Mouse (Mus musculus) forebrain, postnatal 0 days (tissue): ENCODE results near the gene Btk. TPM values are rescaled to one million over a fixed set of nuclear protein-coding genes. Genes with fewer than 3 reads are reported as not detected.
A peak's percentile ranks its signal among the peaks of the same experiment; 100 is the strongest.

ENCODE experiments used
- ATAC-seq: fragments of 200-750 bp; cut with Nextera tagmentation; 2 replicates; pipeline ENCODE4 v1.8.0; 2017; ENCODE audit warnings: mild to moderate bottlenecking, moderate library complexity
- DNase-seq: peaks from one replicate; pipeline ENCODE4 v3.0.0-alpha.2; 2015
- H3K27ac ChIP-seq: fragments of 300-500 bp; sonication (generic); 2 replicates; pipeline ENCODE4 v1.5.1; 2014; ENCODE audit warnings: low read depth, mild to moderate bottlenecking, antibody characterized with exemption, low read length, moderate library complexity, mixed read lengths
- H3K27me3 ChIP-seq: fragments of 300-500 bp; sonication (generic); 2 replicates; pipeline ENCODE4 v1.6.1; 2014; ENCODE audit warnings: mild to moderate bottlenecking, low read length, mixed read lengths; ENCODE audit not compliant: insufficient read depth
- H3K36me3 ChIP-seq: fragments of 300-500 bp; sonication (generic); 2 replicates; pipeline ENCODE4 v1.6.1; 2014; ENCODE audit warnings: mild to moderate bottlenecking, moderate library complexity; ENCODE audit not compliant: insufficient read depth
- H3K4me1 ChIP-seq: fragments of 300-500 bp; sonication (generic); 2 replicates; pipeline ENCODE4 v1.6.1; 2014; ENCODE audit warnings: antibody characterized with exemption; ENCODE audit not compliant: insufficient read depth
- H3K4me2 ChIP-seq: fragments of 300-500 bp; sonication (generic); 2 replicates; pipeline ENCODE4 v1.6.1; 2014; ENCODE audit warnings: low read depth, mild to moderate bottlenecking, moderate library complexity
- H3K4me3 ChIP-seq: fragments of 300-500 bp; sonication (generic); 2 replicates; pipeline ENCODE4 v1.5.1; 2014; ENCODE audit warnings: low read depth, low read length, mixed read lengths
- H3K9ac ChIP-seq: fragments of 300-500 bp; sonication (generic); 2 replicates; pipeline ENCODE4 v1.6.1; 2014; ENCODE audit warnings: mild to moderate bottlenecking
- H3K9me3 ChIP-seq: fragments of 300-500 bp; sonication (generic); 2 replicates; pipeline ENCODE4 v1.6.1; 2016; ENCODE audit warnings: low read length
- CTCF ChIP-seq: sonication (generic); IDR thresholded peaks from 2 replicates; pipeline ENCODE4 v1.5.1; 2016; ENCODE audit warnings: antibody characterized with exemption, control low read depth, low read depth
- WGBS: fragments of 180-500 bp; shearing (Covaris S2); extraction: QIAGEN DNeasy Blood & Tissue Kit; methylation state at CpG from one replicate; pipeline ENCODE4 v1.1.7; 2014; 5-methylcytosine and 5-hydroxymethylcytosine counted together
- polyA plus RNA-seq: library from polyadenylated mRNA; unstranded; fragments of >200 nt; fragmentation: Nextera tagmentation; extraction: Ambion mirVana; gene quantifications from 2 replicates; pipeline ENCODE4 v1.2.1, GENCODE M21; 2015
- total RNA-seq: library from RNA; depleted of rRNA; stranded (reverse); fragments of >200 nt; gene quantifications from 2 replicates; pipeline ENCODE4 v1.2.3, GENCODE M21; 2014

Btk gene
- total and polyA plus RNA-seq, 2 experiments from 2014 or later, result 0.59 to 1.2 TPM

DNA sequence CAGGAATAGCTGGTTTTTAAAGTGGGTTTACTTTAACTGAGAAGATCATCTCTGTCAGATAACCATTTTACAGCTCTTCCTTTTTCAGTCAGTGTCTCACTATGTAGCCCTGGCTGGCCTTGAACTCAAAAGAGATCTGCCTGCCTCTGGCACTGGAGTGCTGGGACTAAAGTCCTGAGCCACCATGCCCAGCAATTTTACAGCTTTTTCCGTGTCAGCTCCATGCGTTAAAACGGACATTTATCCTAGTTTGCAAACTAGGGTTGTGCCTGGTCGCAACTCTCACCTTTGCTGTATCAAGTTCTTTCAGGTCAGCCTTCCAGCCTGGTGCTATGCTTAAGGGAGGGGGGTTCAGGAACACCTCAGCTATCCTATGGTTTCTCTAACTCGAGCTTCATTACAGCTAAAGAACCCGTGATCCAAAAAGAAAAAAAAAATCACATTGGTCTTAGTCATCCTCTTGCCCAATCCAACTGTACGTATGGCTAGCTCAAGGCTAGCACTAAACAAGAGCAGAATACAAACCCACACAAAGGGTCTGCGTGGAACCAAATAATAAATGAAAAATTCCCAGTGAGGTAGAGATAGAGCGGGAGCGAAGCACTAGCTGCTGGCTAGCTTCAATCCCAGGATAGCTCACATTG is 16.7 kb upstream of the Btk start:
- no peaks in the 10 kb centered on the region for H3K36me3 ChIP-seq
- WGBS, result 39% methylated on average over 10 of the region's 10 CpGs
- H3K27me3 ChIP-seq, result no peaks in the 10 kb centered on the region
- peak overlapping the region; percentile 56 for H3K4me3 ChIP-seq
- TF ChIP-seq CTCF, result no peak
- ATAC-seq (no peak), DNase-seq (no peak)
- H3K4me2 ChIP-seq, result peak overlapping the region; percentile 48
- H3K9ac ChIP-seq, result peak overlapping the region; percentile 50
- H3K9me3 ChIP-seq, result no peaks in the 10 kb centered on the region
- peak overlapping the region; percentile 69 for H3K27ac ChIP-seq
- no peaks in the 10 kb centered on the region for H3K4me1 ChIP-seq

GRCm38 (mm10) chrX:134589836-134590235 is 6.5 kb upstream of the Btk start:
- H3K36me3 ChIP-seq, result no peaks in the 10 kb centered on the region
- 0 out of 2 replicates have a peak, but pooled peaks cover 3% of the 10 kb centered on the region for H3K4me1 ChIP-seq
- no peak for DNase-seq
- no peak overlapping the region for H3K9ac ChIP-seq
- H3K27ac ChIP-seq, result no peak overlapping the region
- no peak overlapping the region for H3K4me2 ChIP-seq
- no peak overlapping the region for H3K4me3 ChIP-seq
- no peaks in the 10 kb centered on the region for H3K27me3 ChIP-seq
- no peak for TF ChIP-seq CTCF
- H3K9me3 ChIP-seq, result no peaks in the 10 kb centered on the region
- ATAC-seq, result no peak
- 65% methylated on average over 5 of the region's 5 CpGs for WGBS

DNA sequence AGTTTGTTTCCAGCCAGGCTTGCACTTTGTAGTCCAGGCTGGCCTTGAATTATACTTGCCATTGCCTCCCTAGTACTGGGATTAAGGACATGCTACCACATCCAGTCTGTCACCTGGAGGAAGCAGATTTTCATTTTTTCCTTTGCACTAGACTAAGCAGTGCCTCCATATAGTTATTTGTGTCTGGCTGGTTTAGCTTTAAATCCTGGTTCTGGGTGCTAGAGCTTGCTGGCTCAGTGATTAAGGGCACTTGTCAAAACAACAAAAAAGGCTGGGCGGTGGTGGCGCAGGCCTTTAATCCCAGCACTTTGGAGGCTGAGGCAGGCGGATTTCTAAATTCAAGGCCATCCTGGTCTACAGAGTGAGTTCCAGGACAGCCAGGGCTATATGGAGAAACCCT is 5.6 kb upstream of the Btk start:
- DNase-seq (no peak), ATAC-seq (no peak)
- Histone ChIP-seq H3K9me3 (no peaks in the 10 kb centered on the region), H3K4me2 (no peak overlapping the region), H3K4me3 (no peak overlapping the region), H3K27me3 (no peaks in the 10 kb centered on the region), H3K27ac (no peak overlapping the region), H3K4me1 (0 out of 2 replicates have a peak, but pooled peaks cover 3% of the 10 kb centered on the region), H3K9ac (no peak overlapping the region), H3K36me3 (no peaks in the 10 kb centered on the region)
- no peak for TF ChIP-seq CTCF
- WGBS, result 82% methylated on average over 3 of the region's 3 CpGs

DNA sequence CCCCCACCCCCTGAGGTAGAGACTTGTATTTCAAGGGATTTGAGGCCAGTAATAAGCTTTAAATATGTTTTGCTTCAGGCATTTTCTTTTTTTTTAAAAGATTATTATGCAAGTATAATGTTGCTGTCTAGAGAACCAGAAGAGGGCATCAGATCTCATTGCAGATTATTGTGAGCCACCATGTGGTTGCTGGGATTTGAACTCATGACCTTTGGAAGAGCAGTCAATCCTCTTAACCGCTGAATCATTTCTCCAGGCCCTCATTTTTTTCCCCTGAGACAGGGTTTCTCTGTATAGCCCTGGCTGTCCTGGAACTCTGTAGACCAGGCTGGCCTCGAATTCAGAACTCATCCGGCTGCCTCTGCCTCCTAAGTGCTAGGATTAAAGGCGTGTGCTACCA is 4.9 kb upstream of the Btk start:
- DNase-seq, result no peak
- Histone ChIP-seq H3K9ac (no peak overlapping the region), H3K27ac (no peak overlapping the region), H3K27me3 (no peaks in the 10 kb centered on the region), H3K9me3 (no peaks in the 10 kb centered on the region), H3K4me2 (no peak overlapping the region), H3K4me3 (no peak overlapping the region), H3K36me3 (no peaks in the 10 kb centered on the region), H3K4me1 (0 out of 2 replicates have a peak, but pooled peaks cover 3% of the 10 kb centered on the region)
- 78% methylated on average over 4 of the region's 4 CpGs for WGBS
- no peak for ATAC-seq
- no peak for TF ChIP-seq CTCF

GRCm38 (mm10) chrX:134586447-134586846 is 3.1 kb upstream of the Btk start:
- no peaks in the 10 kb centered on the region for H3K9me3 ChIP-seq
- H3K4me2 ChIP-seq, result peak overlapping the region; percentile 50
- H3K9ac ChIP-seq, result peak overlapping the region; percentile 56
- DNase-seq, result no peak
- ATAC-seq, result no peak
- no peaks in the 10 kb centered on the region for H3K27me3 ChIP-seq
- 44% methylated on average over 8 of the region's 8 CpGs for WGBS
- H3K36me3 ChIP-seq, result no peaks in the 10 kb centered on the region
- peak overlapping the region; percentile 80; the same call in 1 of the 2 replicates for H3K27ac ChIP-seq
- H3K4me1 ChIP-seq, result 0 out of 2 replicates have a peak, but pooled peaks cover 3% of the 10 kb centered on the region
- H3K4me3 ChIP-seq, result peak overlapping the region; percentile 43
- TF ChIP-seq CTCF, result no peak

DNA sequence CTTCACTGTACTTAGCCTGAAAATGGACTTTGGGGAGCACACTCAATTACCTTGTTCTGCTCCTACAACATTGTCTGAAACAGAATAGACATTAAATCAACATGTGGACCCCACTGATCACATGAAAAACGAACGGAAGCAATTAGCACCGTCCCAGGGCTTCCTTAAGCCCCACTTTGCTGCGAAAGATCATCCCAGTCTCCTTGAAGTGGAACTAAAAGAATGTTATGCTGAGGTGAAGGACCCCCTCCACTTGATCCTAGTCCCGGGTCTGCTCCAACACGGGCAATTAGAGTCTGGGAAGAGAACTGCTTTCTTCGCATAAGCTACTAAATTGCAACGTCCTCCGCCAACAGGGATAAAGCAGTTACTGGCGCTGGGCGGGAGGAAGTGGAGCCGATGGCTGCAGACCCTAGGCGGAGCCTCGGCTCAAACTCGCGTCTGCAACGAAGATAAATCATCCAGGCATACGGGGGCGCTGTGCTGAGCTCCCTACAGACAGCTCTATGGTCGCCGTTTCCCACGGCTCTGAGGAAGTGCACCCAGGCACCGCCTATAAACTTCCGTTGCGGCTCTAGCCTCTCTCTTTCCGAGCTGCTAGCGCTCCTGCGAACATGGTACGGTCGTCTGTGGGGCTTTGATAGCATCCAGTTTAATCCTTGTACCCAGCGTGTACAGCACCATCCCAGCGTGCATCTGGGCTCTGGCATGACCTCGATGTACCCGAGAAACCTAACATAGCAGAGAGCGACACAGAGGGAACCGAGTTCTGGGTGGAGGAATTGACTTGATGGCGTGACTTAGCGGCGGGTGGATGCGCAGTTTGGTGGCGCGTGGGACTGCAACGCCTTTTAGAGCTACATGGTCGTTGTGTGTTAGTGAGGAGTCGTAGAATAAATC is 2.0 kb upstream of the Btk start, which contains the start of gene Rpl36a:
TSS of gene Rpl36a (plus strand) at position 552 of the 900 bp plus-strand sequence.
- peak; percentile 63 for TF ChIP-seq CTCF
- peak within 1 kb of the TSS; percentile 50 for H3K4me2 ChIP-seq
- peak within 1 kb of the TSS; percentile 43 for H3K4me3 ChIP-seq
- 24% methylated on average over 45 of the region's 45 CpGs for WGBS
- H3K9me3 ChIP-seq, result no peaks in the 10 kb centered on the region
- H3K4me1 ChIP-seq, result 0 out of 2 replicates have a peak, but pooled peaks cover 3% of the 10 kb centered on the region
- peak within 1 kb of the TSS; percentile 56 for H3K9ac ChIP-seq
- no peaks in the 10 kb centered on the region for H3K36me3 ChIP-seq
- peak; percentile 93 for DNase-seq
- peak within 1 kb of the TSS; percentile 80 for H3K27ac ChIP-seq
- ATAC-seq, result peak; percentile 98
- H3K27me3 ChIP-seq, result no peaks in the 10 kb centered on the region

- DNase-seq (no peak), ATAC-seq (no peak)
- no peak for TF ChIP-seq CTCF
- 87% methylated on average over 11 of the region's 11 CpGs for WGBS
- Histone ChIP-seq H3K4me1 (0 out of 2 replicates have a peak, but pooled peaks cover 3% of the 10 kb centered on the region), H3K36me3 (no peaks in the 10 kb centered on the region), H3K4me2 (no peak overlapping the region), H3K4me3 (no peak overlapping the region), H3K27ac (no peak overlapping the region), H3K9me3 (no peaks in the 10 kb centered on the region), H3K27me3 (no peaks in the 10 kb centered on the region), H3K9ac (no peak overlapping the region)
Observed at GRCm38 (mm10) chrX:134582270-134582669, 1.1 kb downstream of the Btk start.
